Mouse (Mus musculus): ENCODE data around the gene Ern1.

- TF ChIP-seq HCFC1 (IDR thresholded peaks at IDR 0.05; ENCODE audit: borderline replicate concordance, insufficient read depth, low read length), result no peak
- TF ChIP-seq CHD2 (IDR thresholded peaks at IDR 0.05; ENCODE audit: low read depth, low read length), result no peak
- no peak for TF ChIP-seq ZNF384 (IDR thresholded peaks at IDR 0.05; ENCODE audit: low read depth, low read length)
- no peak for TF ChIP-seq ZC3H11A (IDR thresholded peaks at IDR 0.05; ENCODE audit: borderline replicate concordance, low read depth, low read length)
- no peak for TF ChIP-seq MAFK (IDR thresholded peaks at IDR 0.05; ENCODE audit: insufficient read depth, low read depth, low read length)
Measured at GRCm38 (mm10) chr11:106463845-106464244, 23.8 kb downstream of the Ern1 start.
